ENCODE assay signal across 20 mouse cellular contexts in genomic region chr13:89012500-89012899, GRCm38 (mm10).
"Had no signal": no experiment of that assay in that cellular context is flagged by ENCODE, and none has a peak within 500 bp of the region (broad histone marks: within the 10 kb centered on the region; RNA-seq: fewer than 3 reads in every experiment).

No protein-coding gene starts in this region.

- ATAC-seq: midbrain, embryonic 15.5 days had no signal

- DNase-seq: kidney, postnatal 10 days; kidney, postnatal 36 days; layer of hippocampus, postnatal 36 days; liver, embryonic 13.5 days; lung, adult 2 months; lung, postnatal 14 days; lung, postnatal 4 days; right cerebral cortex, adult 18-20 months; right cerebral cortex, postnatal 14 days; right cerebral cortex, postnatal 4 days; thymus, adult 2 months; thymus, postnatal 14 days; thymus, postnatal 4 days had no signal

- H3K27me3 ChIP-seq: kidney, embryonic 15.5 days; liver, embryonic 13.5 days; midbrain, embryonic 15.5 days; neural tube, embryonic 15.5 days had no signal

- H3K36me3 ChIP-seq: kidney, embryonic 15.5 days; liver, embryonic 13.5 days; midbrain, embryonic 15.5 days; neural tube, embryonic 15.5 days had no signal

- H3K4me2 ChIP-seq: kidney, embryonic 15.5 days; liver, embryonic 13.5 days; midbrain, embryonic 11.5 days; midbrain, embryonic 15.5 days; neural tube, embryonic 15.5 days had no signal

- H3K9me3 ChIP-seq: kidney, embryonic 15.5 days; liver, embryonic 13.5 days; midbrain, embryonic 15.5 days; neural tube, embryonic 15.5 days had no signal

- H3K9ac ChIP-seq: kidney, embryonic 15.5 days; liver, embryonic 13.5 days; midbrain, embryonic 15.5 days; neural tube, embryonic 15.5 days had no signal

- H3K4me3 ChIP-seq: kidney, embryonic 15.5 days; left cerebral cortex, adult 2 months; liver, embryonic 13.5 days; midbrain, embryonic 15.5 days; myocyte; neural tube, embryonic 15.5 days had no signal

- H3K4me1 ChIP-seq: kidney, embryonic 15.5 days; liver, embryonic 13.5 days; midbrain, embryonic 15.5 days; neural tube, embryonic 15.5 days had no signal

- H3K27ac ChIP-seq: kidney, embryonic 15.5 days; left cerebral cortex, adult 2 months; liver, embryonic 13.5 days; midbrain, embryonic 15.5 days; neural tube, embryonic 15.5 days; stomach, postnatal 0 days had no signal
